Mouse (Mus musculus) c-Kit-positive CD71-positive TER-119-positive erythroid progenitor cells, embryonic 14.5 days (primary cell): Measurements from ENCODE around the gene Kcna1.

Source experiments
- DNase-seq: peaks from one replicate; pipeline ENCODE4 v3.0.0-alpha.2; 2013; ENCODE audit warnings: low spot score

The Kcna1 gene

DNA sequence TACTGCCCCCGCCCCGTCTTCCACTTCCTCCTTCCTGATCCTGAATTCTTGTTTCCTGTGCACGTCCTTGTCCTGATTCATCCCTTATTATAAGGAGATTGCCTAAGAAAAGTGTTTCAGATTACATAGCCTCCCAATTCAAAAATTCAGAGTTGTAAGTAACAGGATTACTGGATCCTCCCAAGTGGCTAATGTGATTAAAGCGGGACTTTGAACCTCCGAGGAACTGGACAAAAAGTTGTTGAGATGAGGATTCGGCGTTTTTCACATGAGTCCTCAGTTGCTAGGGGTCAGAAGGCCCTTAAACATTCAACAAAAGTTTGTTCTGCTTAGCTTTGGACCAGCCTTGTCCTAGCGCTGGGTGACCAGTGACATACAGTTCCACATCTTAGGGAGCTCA, at the start of gene Kcna1:
Gene Kcna1, minus strand, starts transcription at position 4 of the 400 bp plus-strand sequence.
- DNase-seq = no peak

- DNase-seq = no peak
Observed at GRCm38 (mm10) chr6:126687120-126687519, 40.9 kb upstream of the Kcna1 start.

- no peak for DNase-seq
Observed at GRCm38 (mm10) chr6:126685135-126685534, 39.0 kb upstream of the Kcna1 start.

GRCm38 (mm10) chr6:126678961-126679360, 32.8 kb upstream of the Kcna1 start:
- DNase-seq = no peak

- DNase-seq = no peak
Observed at GRCm38 (mm10) chr6:126667001-126667400, 20.8 kb upstream of the Kcna1 start.

- DNase-seq = no peak
Observed at GRCm38 (mm10) chr6:126666091-126666490, 19.9 kb upstream of the Kcna1 start.

- DNase-seq = no peak
Observed at GRCm38 (mm10) chr6:126664569-126664968, 18.4 kb upstream of the Kcna1 start.

DNA sequence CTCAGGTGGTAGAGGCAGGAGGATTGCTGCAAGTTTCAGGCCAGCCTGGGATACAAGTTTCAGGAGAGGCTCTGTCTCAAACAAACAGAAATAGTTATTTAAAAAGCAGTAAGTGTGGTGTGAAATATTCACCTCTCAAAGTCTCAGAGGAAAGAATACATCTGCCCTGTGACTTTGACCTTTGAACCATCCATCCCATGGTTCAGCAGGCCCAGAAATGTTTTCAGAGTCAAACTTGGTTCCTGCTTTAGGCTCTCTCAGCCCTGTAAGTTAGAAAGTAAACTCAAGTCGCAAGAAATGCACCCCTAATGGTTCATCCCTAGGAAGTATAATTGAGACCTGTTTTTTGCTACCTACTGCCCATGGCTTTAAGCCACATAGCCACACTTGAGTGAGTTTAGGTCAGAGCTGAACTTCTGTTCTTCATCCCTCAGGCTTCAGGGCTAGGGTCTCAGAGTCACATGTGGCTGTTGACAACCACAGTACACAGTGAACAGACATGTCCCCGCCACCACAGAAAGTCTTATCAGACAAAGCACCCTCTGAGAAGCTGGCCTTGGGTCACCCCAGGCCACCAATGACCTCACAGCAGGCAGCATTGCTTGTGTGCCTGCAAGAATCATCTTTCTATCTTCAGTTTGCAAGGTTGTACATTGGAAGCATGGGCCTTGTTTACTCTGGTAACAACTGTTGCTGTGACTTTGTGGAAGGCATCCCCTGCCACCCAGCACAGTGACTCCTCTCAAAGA, 11.6 kb upstream of the Kcna1 start:
- DNase-seq = no peak

DNA sequence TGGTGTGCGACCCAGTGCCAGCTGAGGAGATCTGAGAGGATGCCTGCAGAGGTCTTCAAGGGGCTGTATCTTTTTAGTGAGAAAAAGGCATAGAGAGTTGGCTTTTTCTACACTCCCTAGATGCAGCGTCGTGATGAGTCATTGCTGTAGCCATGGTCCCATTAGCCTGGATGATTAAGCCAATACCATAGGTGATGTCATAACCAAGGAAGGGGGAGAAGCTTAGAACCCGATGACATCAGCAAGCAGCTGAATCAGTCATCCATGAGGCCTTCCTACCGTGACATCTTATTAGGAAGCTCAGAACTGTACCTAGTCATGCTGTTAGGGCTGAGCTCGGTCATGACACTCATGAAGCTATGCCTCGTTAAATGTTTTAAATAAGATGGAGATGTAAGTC, 7.4 kb upstream of the Kcna1 start:
- no peak for DNase-seq

DNA sequence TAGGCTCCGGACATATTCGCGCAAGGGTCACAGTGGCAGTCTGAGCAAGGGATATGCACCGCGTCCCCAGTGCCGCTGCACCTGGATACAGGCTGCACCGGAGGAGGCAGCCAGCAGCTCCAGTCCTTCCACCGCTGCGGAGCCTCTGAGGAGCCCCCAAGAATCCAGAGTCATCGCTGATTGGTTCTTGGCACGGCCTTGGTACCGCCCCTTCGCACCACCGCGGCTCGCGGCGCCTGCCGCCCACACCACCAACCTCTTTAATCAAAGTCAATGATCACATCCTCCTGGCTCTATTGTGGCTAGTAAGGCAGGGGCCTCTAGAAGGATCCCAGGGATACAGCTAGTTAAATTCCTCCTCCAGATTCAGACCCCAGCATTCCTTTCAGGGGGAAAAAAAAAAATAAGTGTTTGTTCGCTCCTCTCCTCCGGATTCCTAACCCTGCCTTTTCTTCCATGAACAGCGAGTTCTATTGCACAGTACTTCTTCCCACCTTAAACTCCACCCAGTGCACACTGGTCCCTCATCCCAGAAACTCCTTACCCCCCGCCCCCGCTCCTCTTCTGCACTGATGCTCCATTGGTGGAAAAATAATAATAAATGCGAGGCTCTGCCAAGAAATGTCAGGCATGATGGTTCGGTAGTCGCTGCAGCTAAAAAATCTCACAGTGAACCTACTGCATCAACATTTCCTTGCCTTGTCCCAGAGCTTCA, 383 bp downstream of the Kcna1 start:
- DNase-seq = no peak

DNA sequence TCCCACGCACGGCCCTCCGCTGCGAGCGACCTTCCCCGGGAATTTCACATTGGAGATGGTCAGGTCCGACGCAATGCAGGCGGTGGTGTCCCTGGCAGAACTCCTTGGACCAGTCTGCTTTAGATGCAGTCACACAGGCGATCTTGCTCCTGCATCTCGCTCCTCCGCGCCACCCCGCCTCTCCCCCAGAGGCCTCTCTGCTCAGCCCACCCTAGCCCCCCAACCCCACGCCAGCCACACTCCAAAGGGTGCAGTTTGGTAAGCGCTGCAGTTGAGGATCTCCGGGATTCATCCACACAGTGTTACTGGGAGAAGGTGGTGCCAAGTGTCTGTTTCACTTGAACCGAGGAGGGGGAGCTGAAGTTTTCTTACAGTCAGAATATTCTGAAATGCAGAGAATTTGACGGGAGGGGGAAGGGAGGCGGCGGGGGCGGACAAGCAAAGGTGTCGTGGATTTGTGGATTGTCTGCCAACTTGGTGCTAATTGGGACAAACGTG, 1.1 kb downstream of the Kcna1 start:
- no peak for DNase-seq

GRCm38 (mm10) chr6:126644181-126645043, 1.8 kb downstream of the Kcna1 start:
- no peak for DNase-seq

DNA sequence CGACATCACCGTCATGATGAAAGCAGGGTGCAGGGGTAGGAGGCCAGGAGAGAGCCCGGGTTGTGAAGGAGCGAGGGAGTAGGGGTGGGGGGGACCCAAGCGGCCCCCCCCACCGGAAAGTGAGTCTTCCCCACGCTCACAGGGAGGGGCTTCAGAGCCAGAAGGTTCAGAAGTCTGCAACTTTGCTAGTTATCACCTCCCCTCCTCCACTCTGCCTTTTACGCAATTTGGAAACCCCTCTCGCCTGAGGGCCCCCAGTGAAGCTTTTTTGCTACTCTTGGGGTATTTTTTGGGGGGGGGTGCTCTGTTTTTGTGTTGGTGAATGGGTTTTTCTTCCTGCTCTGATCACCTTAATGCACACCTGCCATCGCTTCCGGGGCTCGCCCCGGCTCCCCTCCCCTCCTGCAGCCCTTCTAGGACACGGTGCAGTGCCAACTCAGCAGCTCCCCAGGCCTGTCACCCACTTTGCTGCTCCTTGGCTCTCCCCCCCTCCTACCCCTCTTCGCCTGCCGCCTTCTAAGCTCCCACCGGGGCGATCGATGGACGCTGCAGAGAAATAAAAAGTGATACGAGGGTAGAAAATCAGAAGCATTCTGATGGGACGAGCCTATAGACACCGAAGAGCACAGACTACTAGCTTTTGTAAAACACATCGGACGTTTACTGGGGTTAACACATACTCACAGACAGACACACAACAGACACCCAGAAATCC, 2.7 kb downstream of the Kcna1 start:
- DNase-seq = no peak

GRCm38 (mm10) chr6:126642856-126643321, 3.3 kb downstream of the Kcna1 start:
- no peak for DNase-seq

DNA sequence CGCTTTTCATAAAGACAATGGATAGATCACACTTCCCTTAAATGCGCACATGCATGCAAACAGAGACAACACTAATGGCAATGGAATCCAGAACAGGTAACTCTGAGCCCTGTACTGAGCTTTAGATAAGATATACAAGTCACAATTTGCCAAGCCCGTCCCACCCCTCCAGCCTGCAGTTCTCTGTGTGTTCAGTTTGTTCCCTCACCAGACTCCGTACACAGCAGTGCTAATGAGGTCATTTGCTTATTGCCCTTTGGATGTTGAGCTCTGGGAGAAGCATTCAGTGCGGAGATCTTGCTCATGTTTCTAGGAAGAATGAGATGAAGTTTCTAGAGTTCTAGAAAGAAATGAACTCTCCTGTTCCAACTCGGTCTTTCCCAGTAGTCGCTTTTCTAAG, 17.7 kb downstream of the Kcna1 start:
- no peak for DNase-seq

DNA sequence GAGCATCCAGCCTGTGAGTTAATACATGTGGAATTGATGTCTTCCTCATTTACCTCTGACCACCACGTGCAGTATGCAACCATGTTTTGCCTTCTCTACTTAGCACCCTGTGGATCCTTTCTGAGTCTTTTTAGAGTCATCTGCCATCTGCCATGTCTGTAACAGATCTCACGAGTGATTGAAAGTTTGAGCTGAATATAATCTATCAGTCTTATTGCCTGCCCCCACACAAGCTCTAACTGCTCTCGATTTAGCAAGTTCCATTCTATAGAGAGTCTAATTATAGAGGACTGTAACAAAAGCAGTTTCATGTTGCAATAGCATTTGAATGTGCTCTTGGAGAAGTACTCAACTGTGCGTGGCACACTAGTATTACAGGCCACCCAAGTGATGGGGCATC, 27.7 kb downstream of the Kcna1 start:
- no peak for DNase-seq

DNA sequence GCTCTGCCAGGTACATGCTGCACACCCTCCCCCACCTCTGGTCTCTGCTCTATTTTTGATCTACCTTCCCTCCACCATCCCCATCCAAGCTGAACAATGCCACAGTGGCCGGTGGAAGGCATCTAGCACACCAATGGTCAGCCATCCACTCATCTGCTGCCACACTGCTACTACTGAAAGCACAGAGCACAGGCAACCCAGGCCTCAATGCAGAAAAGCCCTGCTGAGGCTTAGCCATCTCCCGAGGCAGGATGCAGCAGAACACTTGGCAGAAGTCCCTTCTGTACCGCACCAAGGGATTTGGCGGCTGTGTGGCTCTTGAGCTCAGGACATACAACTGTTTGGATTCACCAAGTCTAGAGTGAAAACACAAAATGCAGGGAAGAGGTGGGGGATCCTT, 35.4 kb downstream of the Kcna1 start:
- DNase-seq = no peak

DNA sequence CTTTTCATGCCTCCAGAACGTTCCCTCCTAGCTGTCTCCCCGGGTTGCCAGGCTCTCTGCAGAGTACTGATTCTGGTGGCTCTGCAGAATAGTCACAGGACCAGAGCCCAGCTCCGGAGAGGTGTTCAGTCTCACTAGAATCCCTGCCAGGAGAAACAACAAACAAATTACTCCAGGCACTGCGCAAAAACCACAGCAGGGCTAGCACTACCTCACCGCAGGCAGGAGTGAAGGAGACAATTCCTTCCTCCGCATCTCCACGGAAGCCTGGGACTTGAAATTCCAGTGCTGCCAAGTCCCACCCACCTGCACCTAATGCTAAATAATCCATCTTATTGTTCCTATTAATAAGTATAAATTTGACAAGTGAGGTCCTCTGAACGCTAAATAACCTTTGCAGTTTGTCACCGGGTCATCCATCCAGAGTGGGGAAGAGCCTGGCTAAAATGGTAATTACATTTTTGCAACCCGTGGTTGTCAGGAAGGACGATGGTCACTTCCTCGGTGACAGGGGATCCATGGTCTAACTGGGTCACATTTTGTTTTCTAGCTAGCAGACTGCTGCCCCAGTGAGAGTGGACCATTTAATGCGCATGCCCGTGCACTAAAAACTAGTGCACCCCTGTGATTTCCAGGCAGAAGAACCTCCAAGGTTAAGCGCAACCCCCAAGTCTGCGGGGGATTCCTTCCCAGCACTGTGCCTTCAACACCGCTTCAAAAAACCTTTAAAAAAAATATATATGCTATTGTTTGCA, 36.8 kb downstream of the Kcna1 start:
- no peak for DNase-seq

- DNase-seq = no peak
Observed at GRCm38 (mm10) chr6:126601843-126602326, 44.3 kb downstream of the Kcna1 start.

- no peak for DNase-seq
Observed at GRCm38 (mm10) chr6:126599201-126599995, 46.8 kb downstream of the Kcna1 start.
